Mouse (Mus musculus): ENCODE measurements around the gene Pdlim1.
"Not testable (repeated sequence)": the region's sequence is repeated elsewhere in the genome, so short reads cannot be mapped to it uniquely, and the experiment has no call there.

Gene Pdlim1

DNA sequence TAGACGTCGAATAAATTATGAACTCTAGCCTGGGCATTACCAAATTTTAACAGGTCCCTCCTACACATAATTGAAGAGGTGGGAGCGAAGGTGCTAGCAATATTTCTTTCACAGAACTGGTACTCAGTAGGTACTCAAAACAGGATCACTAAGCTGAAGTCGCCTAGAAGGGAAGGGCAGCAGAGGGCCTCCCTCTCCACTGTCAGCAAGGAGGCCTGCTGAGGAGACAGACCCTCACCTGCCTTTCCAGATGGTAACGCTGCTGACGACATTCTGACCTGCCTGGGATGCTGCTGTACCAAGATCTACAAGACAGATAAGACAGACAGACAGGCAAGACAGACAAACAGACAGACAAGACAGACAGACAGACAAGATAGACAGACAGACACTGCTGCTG lies 31.3 kb downstream of the Pdlim1 start:
- DNase-seq = no peak

DNA sequence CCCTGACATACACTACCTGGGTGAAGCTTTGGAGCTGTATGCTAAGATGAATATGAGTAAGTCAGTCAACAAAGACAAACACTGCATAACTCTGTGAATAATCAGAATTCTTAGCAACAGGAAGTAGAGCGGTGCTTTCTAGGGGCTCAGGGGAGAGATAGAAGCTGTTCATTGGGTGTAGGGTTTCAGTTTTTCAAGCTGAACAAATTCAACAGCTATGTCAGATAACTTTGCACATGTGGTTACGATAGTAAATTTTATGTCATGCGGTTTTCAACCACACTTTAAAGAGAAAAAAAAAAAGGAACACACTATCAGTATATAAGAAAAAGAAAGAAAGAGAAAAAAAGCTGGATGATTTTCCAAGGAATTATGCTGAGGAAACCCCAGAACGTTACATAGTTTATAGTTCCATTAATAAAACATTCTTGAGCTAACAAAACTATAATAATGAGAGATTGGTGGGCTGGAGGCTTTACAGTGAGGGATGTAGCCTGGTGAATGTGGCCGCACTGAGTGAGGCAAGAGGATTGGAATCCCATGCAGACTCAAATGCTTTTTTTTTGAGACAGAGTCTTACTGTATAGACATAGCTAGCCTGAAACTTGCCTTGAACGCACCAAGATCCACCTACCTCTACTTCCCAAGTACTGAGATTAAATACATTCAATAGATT lies 33.3 kb downstream of the Pdlim1 start:
- no peak for DNase-seq

DNA sequence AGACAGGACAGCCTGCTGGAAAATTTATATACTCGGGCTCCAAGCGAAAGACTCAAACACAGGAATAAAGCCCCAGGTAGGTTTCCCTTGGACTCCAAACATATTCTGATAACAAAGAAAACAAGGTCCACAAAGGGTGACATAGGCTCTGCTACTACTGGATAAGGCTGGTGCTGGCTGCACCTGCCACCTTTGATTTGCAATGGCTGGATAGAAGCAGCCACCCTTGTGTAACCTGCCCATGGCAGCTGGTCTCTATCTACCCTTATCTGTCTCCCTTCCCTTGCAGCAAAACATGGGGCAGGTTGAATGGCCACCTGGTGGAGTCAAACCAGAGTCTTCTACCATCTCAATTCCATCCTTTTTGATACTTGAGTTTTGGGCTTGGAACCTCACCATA lies 39.1 kb downstream of the Pdlim1 start:
- DNase-seq = no peak

DNA sequence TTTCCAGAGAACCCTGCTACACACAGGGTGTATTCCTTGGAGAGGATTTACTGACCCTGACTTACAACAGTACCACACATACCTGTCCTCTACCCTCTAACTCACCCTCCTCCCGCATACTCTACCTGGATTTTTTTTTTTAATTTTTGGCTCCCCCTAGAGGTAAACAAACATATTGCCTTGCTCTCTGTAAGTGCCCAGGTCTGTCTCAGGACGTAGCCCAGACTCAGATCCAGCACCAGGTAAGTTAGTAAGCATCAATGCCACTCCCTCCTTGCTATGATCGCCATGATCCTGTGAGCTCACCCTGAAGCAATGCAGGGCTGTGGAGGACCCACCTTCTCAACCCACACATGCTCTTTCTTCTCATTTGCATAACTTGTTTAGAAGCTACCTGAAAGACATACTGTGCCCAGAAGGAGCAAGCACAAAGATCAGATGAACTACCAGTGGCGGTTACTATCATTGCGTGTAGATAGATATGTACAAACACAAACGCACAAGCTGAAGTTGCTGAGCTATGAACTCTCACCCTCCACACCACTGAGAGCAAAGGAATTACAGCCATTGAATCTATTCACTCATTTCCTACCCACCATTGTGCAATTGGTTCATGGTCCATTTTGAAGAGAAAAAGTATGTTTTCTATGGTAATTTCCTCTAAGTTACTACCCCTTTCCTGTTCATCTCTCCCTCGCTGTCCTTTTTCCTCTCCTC lies 39.7 kb downstream of the Pdlim1 start:
- DNase-seq = no peak

DNA sequence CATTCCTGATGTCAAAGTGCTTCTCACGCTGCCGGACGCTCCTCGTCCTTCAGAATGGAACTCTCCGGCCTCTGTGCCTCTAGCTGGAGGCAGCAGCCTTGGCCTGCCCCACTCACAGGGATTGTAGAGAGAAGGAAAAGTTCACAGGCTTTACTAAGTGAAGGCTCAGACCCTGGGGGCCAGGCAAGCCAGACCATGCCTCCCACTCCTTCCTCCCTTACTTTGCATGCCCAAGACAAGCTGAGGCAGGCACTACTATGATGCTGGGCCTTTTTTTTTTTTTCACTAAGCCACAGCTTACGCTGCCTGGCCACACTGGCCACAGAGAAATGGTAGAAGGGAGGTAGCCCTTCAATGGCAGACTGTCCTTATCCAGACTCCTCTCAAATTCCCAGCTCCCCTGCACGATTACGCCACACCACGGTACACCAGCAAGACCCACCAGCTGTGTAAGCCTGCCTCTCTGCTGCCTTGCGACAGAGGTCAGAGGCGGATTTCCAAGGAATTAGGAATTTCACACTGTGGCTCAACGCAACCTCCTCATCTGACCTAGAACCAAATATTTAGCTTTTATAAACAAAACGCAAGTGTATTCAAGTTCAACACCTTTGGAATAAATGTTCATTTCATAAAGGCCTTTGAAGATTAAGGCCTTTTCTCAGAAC lies 40.4 kb downstream of the Pdlim1 start:
- no peak for DNase-seq

DNA sequence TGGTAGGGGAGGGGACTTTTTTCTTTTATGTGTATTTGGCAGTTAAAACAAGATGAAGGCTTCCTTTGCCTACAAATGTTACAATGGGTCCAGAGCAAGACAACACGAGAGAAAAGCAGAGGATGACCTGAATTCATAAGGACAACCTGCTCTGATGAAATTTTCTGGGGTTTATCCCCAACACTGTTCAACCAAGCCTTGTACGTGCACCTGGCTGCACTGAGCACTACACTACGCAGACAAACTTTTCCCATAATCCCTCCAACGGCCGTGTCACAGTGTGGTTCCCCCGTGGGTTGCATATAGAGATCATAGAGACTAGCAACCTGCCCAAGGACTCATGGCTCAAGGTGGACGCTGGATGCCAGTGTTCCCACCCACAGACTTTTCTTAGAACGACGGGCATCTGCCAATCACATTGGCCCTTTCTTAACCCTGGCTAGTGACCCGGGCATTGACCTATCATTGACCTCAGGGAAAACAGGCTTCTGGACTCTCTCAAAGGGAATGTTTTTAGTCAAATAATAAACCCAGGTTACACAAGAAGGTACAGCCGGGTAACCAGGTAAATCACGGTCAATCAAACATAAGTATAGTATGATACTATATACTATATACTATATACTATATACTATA lies 45.0 kb downstream of the Pdlim1 start:
- no peak for DNase-seq

DNA sequence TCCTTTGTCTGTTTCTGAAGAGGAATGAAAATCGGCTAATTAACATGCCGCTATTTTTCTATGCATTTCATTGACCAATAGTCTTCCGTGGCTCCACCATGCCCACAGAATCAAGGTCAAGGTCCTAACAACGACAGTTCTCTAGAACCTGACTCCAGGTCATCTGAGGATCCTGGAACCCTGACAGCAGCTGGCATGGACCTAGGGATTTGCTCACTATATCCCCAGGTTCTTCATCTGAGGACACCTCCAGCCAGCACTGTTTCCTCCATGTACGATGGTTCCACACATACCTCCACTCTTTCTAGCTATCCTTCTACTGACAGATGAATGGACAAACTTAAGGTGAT lies 45.9 kb downstream of the Pdlim1 start:
- no peak for DNase-seq

DNA sequence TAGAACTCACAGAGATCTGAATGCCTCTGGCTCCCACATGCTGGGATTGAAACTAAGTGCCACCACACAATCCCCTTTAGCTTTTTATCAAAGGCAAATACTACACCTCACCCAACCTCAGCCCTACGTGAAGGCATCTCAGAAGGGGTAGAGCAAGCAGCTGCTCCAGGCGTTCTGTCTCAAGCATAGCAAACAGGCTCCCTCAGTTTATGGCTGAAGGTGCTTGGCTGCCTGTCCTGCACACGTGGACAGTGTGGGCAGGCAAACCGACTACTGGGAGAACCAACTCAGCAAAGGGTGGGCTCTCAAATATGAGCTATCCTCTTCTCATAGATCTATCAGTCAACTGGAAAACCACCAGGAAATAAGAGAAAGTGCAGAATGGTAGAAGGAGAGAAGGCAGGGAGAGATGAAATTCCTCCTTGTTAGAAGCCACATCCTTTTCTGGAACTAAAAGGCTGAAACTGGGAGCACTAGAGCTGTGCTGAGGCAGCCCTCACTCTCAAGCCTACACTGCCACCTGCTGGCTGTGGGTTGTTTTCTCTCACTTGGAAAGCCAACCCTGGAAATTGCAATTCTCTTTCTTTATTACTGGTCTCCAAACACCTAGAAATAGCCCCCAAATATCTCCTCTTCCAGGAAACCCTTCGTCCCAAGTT lies 46.4 kb downstream of the Pdlim1 start:
- DNase-seq = no peak

DNA sequence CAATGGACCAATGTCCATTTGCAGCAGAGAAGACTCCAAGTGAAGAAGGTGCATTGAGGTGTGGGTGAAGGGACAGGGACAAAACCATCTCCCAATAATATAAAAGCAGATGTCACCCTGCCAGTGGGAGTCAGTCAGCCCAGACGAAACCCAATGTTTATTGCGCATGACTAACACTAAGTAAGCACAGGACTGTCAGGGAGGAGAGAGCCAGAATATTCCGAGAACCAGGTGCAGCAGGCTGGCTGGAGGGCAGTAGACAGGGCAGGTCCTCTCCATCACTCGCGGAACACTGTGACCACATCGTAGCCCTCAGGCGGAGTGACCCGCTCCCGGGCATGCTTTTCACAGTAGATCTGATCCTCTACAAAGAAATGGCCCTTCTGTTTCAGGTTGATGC lies 49.3 kb downstream of the Pdlim1 start:
- not testable (repeated sequence) for DNase-seq

DNA sequence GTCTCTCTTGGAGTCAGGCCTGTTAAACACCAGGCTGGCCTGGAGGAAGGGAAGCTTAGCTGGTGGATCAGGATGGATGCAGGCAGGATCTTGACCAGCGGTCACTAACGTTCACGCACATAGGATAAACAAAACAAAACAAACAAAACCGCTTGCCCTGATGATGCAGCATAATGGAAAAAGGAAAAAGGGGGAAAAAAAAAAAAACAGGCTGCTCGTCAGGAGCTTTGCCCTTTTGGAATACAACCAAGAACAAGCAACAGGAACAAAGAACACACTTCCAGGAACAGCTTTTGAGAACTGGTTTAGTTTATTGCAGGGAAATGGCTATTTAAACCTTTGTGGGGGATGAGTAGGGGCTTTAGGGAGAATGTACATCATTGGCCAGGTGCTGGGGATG lies 50.8 kb downstream of the Pdlim1 start:
- no peak for DNase-seq

DNA sequence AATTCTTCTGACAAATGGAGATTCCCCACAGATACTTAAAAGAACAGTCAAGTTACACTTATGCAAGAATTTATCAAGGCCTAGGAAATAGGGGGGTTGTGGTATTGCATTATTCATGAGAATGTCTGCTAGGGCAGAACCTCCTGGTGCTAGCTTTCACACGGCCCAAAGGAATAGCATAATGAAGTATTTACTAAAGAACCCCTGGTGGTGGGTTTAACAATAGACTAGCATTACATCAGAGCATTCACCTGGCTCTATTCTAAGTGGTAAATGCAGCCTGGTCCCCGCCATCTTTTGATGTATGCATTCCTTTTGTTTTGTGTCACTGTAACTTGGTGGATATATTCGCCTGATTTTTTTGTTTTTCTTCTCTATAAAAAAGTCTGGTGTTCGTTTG lies 68.7 kb downstream of the Pdlim1 start:
- DNase-seq = not testable (repeated sequence)

DNA sequence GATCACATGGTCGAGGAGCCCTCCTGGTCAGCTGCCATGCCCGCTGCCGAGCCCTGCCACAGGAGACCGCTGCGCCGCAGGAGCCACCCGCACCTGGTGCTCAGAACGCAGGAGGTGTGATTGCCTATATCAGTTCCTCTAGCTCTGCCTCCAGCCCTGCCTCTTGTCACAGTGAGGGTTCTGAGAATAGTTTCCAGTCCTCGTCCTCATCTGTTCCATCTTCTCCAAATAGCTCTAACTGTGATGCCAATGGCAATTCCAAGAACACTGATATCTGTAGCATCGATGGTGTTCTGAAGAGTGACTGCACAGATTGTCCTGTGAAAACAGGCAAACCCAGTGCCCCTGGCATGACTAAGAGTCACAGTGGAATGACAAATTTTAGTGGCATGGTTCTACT lies 81.0 kb downstream of the Pdlim1 start:
- no peak for DNase-seq

DNA sequence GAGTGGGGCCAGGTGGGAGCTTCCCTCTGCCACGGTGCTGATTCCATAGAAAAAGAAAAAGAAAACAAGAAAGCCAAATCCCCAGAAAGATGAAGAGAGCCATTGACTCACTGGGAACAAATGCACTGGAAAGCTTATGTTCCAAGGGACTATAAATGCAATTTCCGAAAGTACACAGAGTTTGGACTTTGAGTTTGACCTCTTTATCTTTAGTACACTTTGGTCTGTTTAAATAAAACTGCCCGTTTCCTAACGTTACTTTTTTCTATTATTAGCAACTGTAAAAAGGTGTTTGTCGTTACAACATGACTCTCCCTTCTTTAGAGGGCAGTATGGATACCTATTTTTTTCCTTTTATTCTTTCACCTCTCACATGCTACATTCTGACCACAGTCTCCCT lies 84.5 kb downstream of the Pdlim1 start, which contains the start of gene Cyp2c70:
Gene Cyp2c70 (minus strand): TSS at position 174 of the 400 bp plus-strand sequence.
- DNase-seq = no peak

DNA sequence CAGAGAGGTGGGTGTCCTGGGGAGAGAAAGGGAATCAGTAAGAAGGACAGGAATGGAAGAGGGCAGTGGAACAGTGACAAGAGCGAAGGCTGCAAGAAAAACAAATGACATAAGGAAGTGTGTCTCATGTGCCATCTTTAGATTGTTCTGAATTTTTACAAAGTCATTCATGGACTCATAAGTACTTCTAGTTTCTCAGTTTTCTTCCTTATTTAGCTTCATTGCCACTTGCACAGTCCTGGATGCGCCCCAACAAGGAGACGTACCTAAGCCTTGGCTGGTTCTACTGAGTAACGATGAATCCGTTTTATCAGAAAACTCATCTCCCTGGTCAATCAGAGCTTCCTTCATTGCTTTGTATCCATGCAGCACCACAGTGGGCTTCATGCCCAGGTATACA lies 88.0 kb downstream of the Pdlim1 start:
- no peak for DNase-seq

DNA sequence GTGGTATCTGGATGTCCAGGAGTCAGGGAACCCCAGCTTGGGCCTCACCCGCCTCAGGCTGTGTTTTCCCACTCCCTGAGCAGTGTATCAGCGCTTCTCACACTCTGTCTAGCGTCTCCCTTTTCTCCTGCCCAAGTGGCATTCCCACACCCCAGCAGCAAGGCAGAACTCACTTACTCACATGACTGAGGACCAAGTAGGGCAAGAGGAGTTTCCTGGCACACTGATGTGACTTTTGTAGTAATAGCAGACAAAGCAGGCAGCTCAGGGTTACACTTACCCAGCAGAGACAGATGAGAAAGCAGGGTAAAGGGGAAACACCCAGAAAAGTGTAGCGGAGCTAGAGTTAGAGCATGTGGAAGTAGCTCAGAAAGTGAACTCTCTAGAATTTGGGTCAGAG lies 93.3 kb downstream of the Pdlim1 start:
- DNase-seq = no peak
